Mouse (Mus musculus) brain, adult 2 months (tissue): ENCODE measurements at regions not wholly inside any gene's neighbourhood (a gene's known extent, or its start where the extent isn't known, plus 50 kb on each side); places are given as distances from the start of the nearest gene placed in this dataset.

ENCODE experiments used
- DNase-seq: peaks from one replicate; pipeline ENCODE4 v3.0.0; 2011; ENCODE audit warnings: low read depth, low spot score

- no peak for DNase-seq
Measured at GRCm38 (mm10) chrX:115359111-115359510, 451.7 kb downstream of the Ube2dnl2 start.

- DNase-seq = peak; percentile 2
Measured at GRCm38 (mm10) chrX:115396373-115396772, 489.0 kb downstream of the Ube2dnl2 start.
